Mouse (Mus musculus): ENCODE measurements around the gene Sln. TPM values are rescaled to one million over a fixed set of nuclear protein-coding genes. Genes with fewer than 3 reads are reported as not detected.

Gene Sln
- total and polyA plus RNA-seq, 3 experiments: not detected

GRCm38 (mm10) chr9:53829866-53830209 lies 20.1 kb upstream of the Sln start:
- TF ChIP-seq TCF12 (IDR thresholded peaks at IDR 0.05; ENCODE audit: low read depth, low read length): no peak
- no peak for TF ChIP-seq GABPA (IDR thresholded peaks at IDR 0.05; ENCODE audit: insufficient replicate concordance, low read depth, low read length)
- TF ChIP-seq IRF4 (IDR thresholded peaks at IDR 0.05; ENCODE audit: low read depth, low read length): no peak
- no peak for TF ChIP-seq ETS1 (conservative IDR thresholded peaks at IDR 0.05; ENCODE audit: low read depth, low read length)
- TF ChIP-seq ZMIZ1 (IDR thresholded peaks at IDR 0.05; ENCODE audit: low read depth, low read length): no peak
- TF ChIP-seq POLR2AphosphoS2 (IDR thresholded peaks at IDR 0.05; ENCODE audit: low read depth, low read length): no peak
- no peak for TF ChIP-seq E2F4 (IDR thresholded peaks at IDR 0.05; ENCODE audit: insufficient replicate concordance, low read depth, low read length)
- TF ChIP-seq KAT2A (IDR thresholded peaks at IDR 0.05; ENCODE audit: insufficient replicate concordance, low read length): no peak
- no peak for TF ChIP-seq TBP (conservative IDR thresholded peaks at IDR 0.05; ENCODE audit: low read depth, low read length)
- no peak for TF ChIP-seq NRF1 (IDR thresholded peaks at IDR 0.05; ENCODE audit: low read depth, low read length)
- no peak for TF ChIP-seq MAX (IDR thresholded peaks at IDR 0.05; ENCODE audit: low read length)
- TF ChIP-seq PAX5 (IDR thresholded peaks at IDR 0.05; ENCODE audit: low read length): no peak
- no peak for TF ChIP-seq JUN (IDR thresholded peaks at IDR 0.05; ENCODE audit: insufficient read depth, low read depth, low read length)
- no peak for TF ChIP-seq USF2 (conservative IDR thresholded peaks at IDR 0.05; ENCODE audit: low read depth, low read length)
- TF ChIP-seq MAZ (IDR thresholded peaks at IDR 0.05; ENCODE audit: low read depth, low read length): no peak
- TF ChIP-seq ZC3H11A (IDR thresholded peaks at IDR 0.05; ENCODE audit: low read depth, low read length): no peak
- no peak for TF ChIP-seq BHLHE40 (IDR thresholded peaks at IDR 0.05; ENCODE audit: low read depth, low read length)
- no peak for TF ChIP-seq USF1 (IDR thresholded peaks at IDR 0.05; ENCODE audit: low read depth, low read length)
- H3K79me2 ChIP-seq (replicated peaks; ENCODE audit: control insufficient read depth, extremely low read depth, insufficient read depth, poor library complexity, severe bottlenecking): no peaks in the 10 kb centered on the region
- dilution Hi-C loops (cut with MboI; ENCODE audit: extremely low pct_ligation_motif_present, extremely low pct_unique_long_range_greater_than_20kb, low sequenced_read_pairs): no loop called here

DNA sequence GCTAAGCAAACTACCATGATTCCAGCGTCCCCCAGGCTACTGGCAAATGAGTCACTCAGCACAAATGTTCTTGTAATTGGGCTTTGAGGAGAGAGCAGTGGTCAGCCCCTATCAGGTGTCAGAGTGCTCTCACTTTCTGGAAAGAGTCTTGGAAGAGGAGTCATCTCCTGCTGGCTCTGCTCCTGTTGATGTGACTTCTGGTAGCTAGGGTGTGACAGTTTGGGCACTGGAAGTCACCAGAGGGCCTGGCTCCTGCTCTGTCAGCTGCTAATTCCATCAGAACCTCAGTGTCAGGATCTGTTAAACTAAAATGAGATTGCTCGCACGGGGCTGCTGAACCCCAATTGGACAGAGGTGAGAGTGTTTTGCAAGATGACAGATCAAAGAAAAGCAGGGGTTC lies 14.9 kb upstream of the Sln start:
- dilution Hi-C loops (cut with MboI; ENCODE audit: extremely low pct_ligation_motif_present, extremely low pct_unique_long_range_greater_than_20kb, low sequenced_read_pairs) (no loop called here), in situ Hi-C loops (cut with MboI; ENCODE audit: low pct_ligation_motif_present, low pct_unique_long_range_greater_than_20kb, low sequenced_read_pairs) (no loop called here)
- Histone ChIP-seq H3K4me1 (ENCODE audit: control insufficient read depth in 1 of 2, insufficient read depth in 2 of 2) (0 out of 4 replicates have a peak, but pooled peaks cover 0 to 3% of the 10 kb centered on the region in 2 experiments), H3K4me3 (replicated peaks in 1 of 3; ENCODE audit: low read depth in 2 of 3, low read length in 2 of 3, poor library complexity in 1 of 3) (no peak overlapping the region), H3K27me3 (replicated peaks) (no peaks in the 10 kb centered on the region), H3K36me3 (replicated peaks in 1 of 2; ENCODE audit: control insufficient read depth in 1 of 2, insufficient read depth in 1 of 2, low read length in 1 of 2) (no peaks in the 10 kb centered on the region), H3K9me3 (replicated peaks; ENCODE audit: low read length) (no peaks in the 10 kb centered on the region), H3K79me2 (replicated peaks; ENCODE audit: control insufficient read depth, extremely low read depth, insufficient read depth, poor library complexity, severe bottlenecking) (no peaks in the 10 kb centered on the region), H3K4me2 (ENCODE audit: insufficient read depth, low read depth, poor library complexity, severe bottlenecking) (no peak overlapping the region), H3K27ac (ENCODE audit: insufficient read depth, low read depth) (no peak overlapping the region), H3K9ac (ENCODE audit: insufficient read depth, low read depth) (no peak overlapping the region)
- TF ChIP-seq RAD21 (IDR thresholded peaks at IDR 0.05; ENCODE audit: low read depth, low read length) (no peak), UBTF (IDR thresholded peaks at IDR 0.05; ENCODE audit: low read depth, low read length) (no peak), CHD1 (IDR thresholded peaks at IDR 0.05; ENCODE audit: low read depth, low read length) (no peak), HCFC1 (IDR thresholded peaks at IDR 0.05; ENCODE audit: low read depth, low read length) (no peak), MEF2A (IDR thresholded peaks at IDR 0.05; ENCODE audit: borderline replicate concordance, low read depth, low read length) (no peak), KAT2A (IDR thresholded peaks at IDR 0.05; ENCODE audit: insufficient replicate concordance, low read length) (no peak)
- no peak for DNase-seq (ENCODE audit: extremely low read depth)

More at GRCm38 (mm10) chr9:53829866-53830209, 20.1 kb upstream of the Sln start:
- H3K27ac ChIP-seq (ENCODE audit: insufficient read depth, low read depth): no peak overlapping the region
- no peak for DNase-seq (ENCODE audit: extremely low read depth)
- H3K36me3 ChIP-seq (replicated peaks in 1 of 2; ENCODE audit: control insufficient read depth in 1 of 2, insufficient read depth in 1 of 2, low read length in 1 of 2): no peaks in the 10 kb centered on the region
- peak overlapping the region; percentile 21 for H3K9ac ChIP-seq (ENCODE audit: insufficient read depth, low read depth)
- peaks cover 3 to 18% of the 10 kb centered on the region in 2 experiments; a peak in 3 of 4 replicates for H3K4me1 ChIP-seq (ENCODE audit: control insufficient read depth in 1 of 2, insufficient read depth in 2 of 2)
- in situ Hi-C loops (cut with MboI; ENCODE audit: low pct_ligation_motif_present, low pct_unique_long_range_greater_than_20kb, low sequenced_read_pairs): no loop called here
- peak overlapping the region in 1 of 3 experiments; percentile 43 for H3K4me3 ChIP-seq (replicated peaks in 1 of 3; ENCODE audit: low read depth in 2 of 3, low read length in 2 of 3, poor library complexity in 1 of 3)
- H3K9me3 ChIP-seq (replicated peaks; ENCODE audit: low read length): no peaks in the 10 kb centered on the region
- peak overlapping the region; percentile 67; the same call in 1 of the 2 replicates for H3K4me2 ChIP-seq (ENCODE audit: insufficient read depth, low read depth, poor library complexity, severe bottlenecking)
- H3K27me3 ChIP-seq (replicated peaks): no peaks in the 10 kb centered on the region

Data from CH12.LX (cell line).